ENCODE assay signal across 25 mouse cellular contexts in genomic region chrX:127104341-127104740, GRCm38 (mm10).
DNase-seq lines count a peak whose midpoint lies in the region; ATAC-seq and TF ChIP-seq lines count a peak whose summit lies in the region.
"Had no signal": no experiment of that assay in that cellular context is flagged by ENCODE, and none has a peak within 500 bp of the region (broad histone marks: within the 10 kb centered on the region; RNA-seq: fewer than 3 reads in every experiment).

No protein-coding gene starts in this region.

- H3K9ac ChIP-seq in kidney, embryonic 14.5 days (ENCODE audit: low read depth, low read length) = no peak overlapping the region
- H3K9ac ChIP-seq: embryonic facial prominence, embryonic 13.5 days; embryonic facial prominence, embryonic 15.5 days; forebrain, embryonic 12.5 days had no signal

- H3K4me2 ChIP-seq in myocyte (ENCODE audit: low read depth) = peak overlapping the region; percentile 24
- no peak overlapping the region for H3K4me2 ChIP-seq in kidney, embryonic 14.5 days (replicated peaks; ENCODE audit: low read depth, low read length)
- H3K4me2 ChIP-seq: embryonic facial prominence, embryonic 13.5 days; embryonic facial prominence, embryonic 15.5 days; forebrain, embryonic 12.5 days had no signal

- no peaks in the 10 kb centered on the region for H3K9me3 ChIP-seq in kidney, embryonic 14.5 days (ENCODE audit: control insufficient read depth, low read length)
- H3K9me3 ChIP-seq: embryonic facial prominence, embryonic 13.5 days; embryonic facial prominence, embryonic 15.5 days; forebrain, embryonic 10.5 days; forebrain, embryonic 12.5 days; G1E had no signal

- H3K4me1 ChIP-seq in kidney, embryonic 14.5 days (ENCODE audit: control insufficient read depth, insufficient read depth, low read length) = no peaks in the 10 kb centered on the region
- H3K4me1 ChIP-seq: embryonic facial prominence, embryonic 13.5 days; embryonic facial prominence, embryonic 15.5 days; forebrain, embryonic 10.5 days; forebrain, embryonic 12.5 days had no signal

- WGBS in kidney, embryonic 14.5 days = 87% methylated on average over 2 of the region's 2 CpGs

- no peak overlapping the region for H3K4me3 ChIP-seq in myocyte
- H3K4me3 ChIP-seq in kidney, embryonic 14.5 days (ENCODE audit: low read length) = no peak overlapping the region
- H3K4me3 ChIP-seq: embryonic facial prominence, embryonic 13.5 days; embryonic facial prominence, embryonic 15.5 days; erythroblast, embryonic 14.5 days; forebrain, embryonic 10.5 days; forebrain, embryonic 12.5 days had no signal

- no peak overlapping the region for H3ac ChIP-seq in myocyte (ENCODE audit: control insufficient read depth, insufficient read length)

- DNase-seq in 3134 (ENCODE audit: extremely low read depth, insufficient read length, low spot score) (peak; percentile 9), NIH3T3 (ENCODE audit: low read depth) (peak; percentile 48)
- no peak for DNase-seq in lung, postnatal 10 days
- DNase-seq: adrenal gland, postnatal 10 days; adrenal gland, postnatal 25 days; B cell, adult 2 months; cerebellum, adult 11 months; cerebellum, adult 18-20 months; cerebellum, adult 8-10 months; cerebellum, adult 9-11 months; cerebellum, postnatal 14 days; cerebellum, postnatal 36 days; embryo, embryonic 11 days had no signal

- TF ChIP-seq POLR2A in myocyte (IDR thresholded peaks at IDR 0.05; ENCODE audit: insufficient read length, low read depth) = no peak

- no peaks in the 10 kb centered on the region for H3K27me3 ChIP-seq in myocyte (ENCODE audit: control insufficient read depth, insufficient read depth, insufficient read length)
- H3K27me3 ChIP-seq in kidney, embryonic 14.5 days (ENCODE audit: control insufficient read depth, insufficient read depth, low read length) = no peaks in the 10 kb centered on the region
- H3K27me3 ChIP-seq: CH12.LX; embryonic facial prominence, embryonic 13.5 days; embryonic facial prominence, embryonic 15.5 days; forebrain, embryonic 12.5 days had no signal

- no peaks in the 10 kb centered on the region for H3K79me2 ChIP-seq in myocyte (ENCODE audit: control insufficient read depth, insufficient read depth)

- no peaks in the 10 kb centered on the region for H3K36me3 ChIP-seq in myocyte (ENCODE audit: control insufficient read depth, insufficient read depth)
- no peaks in the 10 kb centered on the region for H3K36me3 ChIP-seq in kidney, embryonic 14.5 days (ENCODE audit: control insufficient read depth, insufficient read depth, low read length)
- H3K36me3 ChIP-seq: embryonic facial prominence, embryonic 13.5 days; embryonic facial prominence, embryonic 15.5 days; forebrain, embryonic 10.5 days; forebrain, embryonic 12.5 days; G1E had no signal

- H3K27ac ChIP-seq in kidney, embryonic 14.5 days (ENCODE audit: low read depth, low read length) = no peak overlapping the region
- H3K27ac ChIP-seq: embryonic facial prominence, embryonic 13.5 days; embryonic facial prominence, embryonic 15.5 days; forebrain, embryonic 10.5 days; forebrain, embryonic 12.5 days had no signal

- no peak for ATAC-seq in kidney, embryonic 14.5 days (ENCODE audit: low FRiP score, low TSS enrichment)
- ATAC-seq: CD4-positive, CD25-positive, alpha-beta regulatory T cell, adult 4 months; forebrain, embryonic 14.5 days; forebrain, embryonic 16.5 days had no signal

TF ChIP-seq in myocyte, 11 proteins besides CTCF, POLR2A, EP300 and RAD21:
- TF ChIP-seq USF1 (IDR thresholded peaks at IDR 0.05; ENCODE audit: low read depth) (no peak), CEBPB (IDR thresholded peaks at IDR 0.05; ENCODE audit: insufficient read depth, poor library complexity, severe bottlenecking) (0 out of 2 replicates have a peak, but pooled peaks have one; percentile 11)
